Mouse (Mus musculus) neural tube, embryonic 13.5 days (tissue): ENCODE results near the gene Psmc6. TPM values are rescaled to one million over a fixed set of nuclear protein-coding genes. Genes with fewer than 3 reads are reported as not detected.

ENCODE experiments used
- ATAC-seq: fragments of 200-750 bp; cut with Nextera tagmentation; 2 replicates; pipeline ENCODE4 v1.8.0; 2017; ENCODE audit warnings: low read depth, mild to moderate bottlenecking, moderate TSS enrichment, moderate library complexity
- H3K27ac ChIP-seq: fragments of 300-500 bp; sonication (generic); replicated peaks from 2 replicates; pipeline ENCODE4 v1.5.1; 2015; ENCODE audit warnings: moderate library complexity, mild to moderate bottlenecking, inconsistent platforms
- H3K27me3 ChIP-seq: fragments of 300-500 bp; sonication (generic); 2 replicates; pipeline ENCODE4 v1.6.1; 2015; ENCODE audit warnings: mild to moderate bottlenecking, inconsistent platforms
- H3K36me3 ChIP-seq: fragments of 300-500 bp; sonication (generic); 2 replicates; pipeline ENCODE4 v1.6.1; 2015; ENCODE audit warnings: mild to moderate bottlenecking, inconsistent platforms
- H3K4me1 ChIP-seq: fragments of 300-500 bp; sonication (generic); replicated peaks from 2 replicates; pipeline ENCODE4 v1.6.1; 2015; ENCODE audit warnings: inconsistent platforms
- H3K4me2 ChIP-seq: fragments of 300-500 bp; sonication (generic); 2 replicates; pipeline ENCODE4 v1.6.1; 2015; ENCODE audit warnings: inconsistent platforms, mild to moderate bottlenecking, moderate library complexity
- H3K4me3 ChIP-seq: fragments of 300-500 bp; sonication (generic); 2 replicates; pipeline ENCODE4 v1.5.1; 2015; ENCODE audit warnings: mild to moderate bottlenecking, inconsistent platforms
- H3K9ac ChIP-seq: fragments of 300-500 bp; sonication (generic); 2 replicates; pipeline ENCODE4 v1.6.1; 2015; ENCODE audit warnings: moderate library complexity, mild to moderate bottlenecking, inconsistent platforms
- H3K9me3 ChIP-seq: fragments of 300-500 bp; sonication (generic); 2 replicates; pipeline ENCODE4 v1.6.1; 2016; ENCODE audit warnings: inconsistent platforms
- WGBS: fragments of 180-500 bp; shearing (Covaris S2); methylation state at CpG from one replicate; pipeline ENCODE4 v1.1.7; 2015; 5-methylcytosine and 5-hydroxymethylcytosine counted together
- polyA plus RNA-seq: library from polyadenylated mRNA; unstranded; fragments of >200 nt; fragmentation: Nextera tagmentation; extraction: Ambion mirVana; gene quantifications from 2 replicates; pipeline ENCODE4 v1.2.1, GENCODE M21; 2015

The Psmc6 gene
- polyA plus RNA-seq, 1 experiment from 2014 or later, result 178 TPM

GRCm38 (mm10) chr14:45318426-45319236 lies 11.0 kb upstream of the Psmc6 start, which contains the start of gene Ero1l:
Ero1l (minus strand) TSS chr14:45318771.
- H3K4me2 ChIP-seq, result peak within 1 kb of the TSS; percentile 62
- peak; percentile 97 for ATAC-seq
- peak within 1 kb of the TSS; percentile 95 for H3K27ac ChIP-seq
- no peaks in the 10 kb centered on the region for H3K9me3 ChIP-seq
- peaks cover 29% of the 10 kb centered on the region for H3K4me1 ChIP-seq
- WGBS, result 2% methylated on average over 67 of the region's 74 CpGs
- peak within 1 kb of the TSS; percentile 75 for H3K4me3 ChIP-seq
- no peaks in the 10 kb centered on the region for H3K27me3 ChIP-seq
- H3K9ac ChIP-seq, result peak within 1 kb of the TSS; percentile 86
- no peaks in the 10 kb centered on the region for H3K36me3 ChIP-seq

GRCm38 (mm10) chr14:45319237-45319610 lies 10.4 kb upstream of the Psmc6 start:
- peak overlapping the region; percentile 86; the same call in 1 of the 2 replicates for H3K9ac ChIP-seq
- ATAC-seq, result no peak
- peak overlapping the region; percentile 62 for H3K4me2 ChIP-seq
- peaks cover 29% of the 10 kb centered on the region for H3K4me1 ChIP-seq
- 62% methylated on average over 3 of the region's 3 CpGs for WGBS
- no peak overlapping the region for H3K27ac ChIP-seq
- no peaks in the 10 kb centered on the region for H3K27me3 ChIP-seq
- no peaks in the 10 kb centered on the region for H3K36me3 ChIP-seq
- H3K4me3 ChIP-seq, result peak overlapping the region; percentile 75
- no peaks in the 10 kb centered on the region for H3K9me3 ChIP-seq

GRCm38 (mm10) chr14:45320111-45320510 lies 9.5 kb upstream of the Psmc6 start:
- Histone ChIP-seq H3K36me3 (no peaks in the 10 kb centered on the region), H3K4me3 (no peak overlapping the region), H3K4me2 (no peak overlapping the region), H3K9ac (no peak overlapping the region), H3K9me3 (no peaks in the 10 kb centered on the region), H3K4me1 (peaks cover 29% of the 10 kb centered on the region), H3K27ac (no peak overlapping the region), H3K27me3 (no peaks in the 10 kb centered on the region)
- whole genome bisulfite sequencing, result 83% methylated on average over 4 of the region's 4 CpGs
- no peak for ATAC-seq

- 78% methylated on average over 3 of the region's 3 CpGs for WGBS
- H3K27me3 ChIP-seq, result no peaks in the 10 kb centered on the region
- H3K9me3 ChIP-seq, result no peaks in the 10 kb centered on the region
- no peak overlapping the region for H3K9ac ChIP-seq
- no peak overlapping the region for H3K4me2 ChIP-seq
- H3K4me3 ChIP-seq, result no peak overlapping the region
- no peaks in the 10 kb centered on the region for H3K36me3 ChIP-seq
- no peak overlapping the region for H3K27ac ChIP-seq
- peaks cover 19% of the 10 kb centered on the region for H3K4me1 ChIP-seq
- ATAC-seq, result no peak
Measured at GRCm38 (mm10) chr14:45321067-45321466, 8.5 kb upstream of the Psmc6 start.

GRCm38 (mm10) chr14:45321622-45322021 lies 8.0 kb upstream of the Psmc6 start:
- Histone ChIP-seq H3K9ac (no peak overlapping the region), H3K27me3 (no peaks in the 10 kb centered on the region), H3K4me2 (no peak overlapping the region), H3K4me1 (peaks cover 15% of the 10 kb centered on the region), H3K4me3 (no peak overlapping the region), H3K36me3 (no peaks in the 10 kb centered on the region), H3K27ac (no peak overlapping the region), H3K9me3 (no peaks in the 10 kb centered on the region)
- 84% methylated on average over 5 of the region's 5 CpGs for WGBS
- ATAC-seq, result no peak

- 90% methylated on average over 2 of the region's 2 CpGs for WGBS
- H3K36me3 ChIP-seq, result no peaks in the 10 kb centered on the region
- no peak overlapping the region for H3K4me2 ChIP-seq
- H3K27ac ChIP-seq, result no peak overlapping the region
- no peaks in the 10 kb centered on the region for H3K9me3 ChIP-seq
- ATAC-seq, result no peak
- H3K27me3 ChIP-seq, result no peaks in the 10 kb centered on the region
- no peak overlapping the region for H3K4me3 ChIP-seq
- peaks cover 8% of the 10 kb centered on the region for H3K4me1 ChIP-seq
- no peak overlapping the region for H3K9ac ChIP-seq
Measured at GRCm38 (mm10) chr14:45322450-45322849, 7.1 kb upstream of the Psmc6 start.

- Histone ChIP-seq H3K4me2 (no peak overlapping the region), H3K27ac (no peak overlapping the region), H3K4me1 (peaks cover 6% of the 10 kb centered on the region), H3K9me3 (no peaks in the 10 kb centered on the region), H3K36me3 (no peaks in the 10 kb centered on the region), H3K27me3 (no peaks in the 10 kb centered on the region), H3K4me3 (no peak overlapping the region), H3K9ac (no peak overlapping the region)
- no peak for ATAC-seq
- 90% methylated on average over 3 of the region's 3 CpGs for WGBS
Measured at GRCm38 (mm10) chr14:45323320-45323719, 6.3 kb upstream of the Psmc6 start.

GRCm38 (mm10) chr14:45325471-45325870 lies 4.1 kb upstream of the Psmc6 start:
- Histone ChIP-seq H3K4me1 (no peaks in the 10 kb centered on the region), H3K9ac (no peak overlapping the region), H3K36me3 (no peaks in the 10 kb centered on the region), H3K4me3 (no peak overlapping the region), H3K27ac (no peak overlapping the region), H3K9me3 (no peaks in the 10 kb centered on the region), H3K27me3 (no peaks in the 10 kb centered on the region), H3K4me2 (no peak overlapping the region)
- no peak for ATAC-seq

GRCm38 (mm10) chr14:45328072-45328713 lies 1.4 kb upstream of the Psmc6 start:
- H3K4me1 ChIP-seq, result peaks cover 9% of the 10 kb centered on the region
- WGBS, result 91% methylated on average over 4 of the region's 4 CpGs

GRCm38 (mm10) chr14:45329018-45329588 lies 485 bp upstream of the Psmc6 start:
- 18% methylated on average over 8 of the region's 8 CpGs for WGBS
- H3K4me1 ChIP-seq, result peaks cover 9% of the 10 kb centered on the region
- H3K27me3 ChIP-seq, result no peaks in the 10 kb centered on the region
- H3K4me3 ChIP-seq, result peak overlapping the region; percentile 71
- H3K9ac ChIP-seq, result peak overlapping the region; percentile 39
- H3K4me2 ChIP-seq, result peak overlapping the region; percentile 49
- H3K36me3 ChIP-seq, result peaks cover 23% of the 10 kb centered on the region
- peak overlapping the region; percentile 63 for H3K27ac ChIP-seq
- H3K9me3 ChIP-seq, result no peaks in the 10 kb centered on the region
- ATAC-seq, result peak; percentile 34

More at GRCm38 (mm10) chr14:45328072-45328713, 1.4 kb upstream of the Psmc6 start:
- Histone ChIP-seq H3K36me3 (peaks cover 19% of the 10 kb centered on the region), H3K4me3 (no peak overlapping the region), H3K9ac (no peak overlapping the region), H3K27me3 (no peaks in the 10 kb centered on the region), H3K27ac (no peak overlapping the region), H3K9me3 (no peaks in the 10 kb centered on the region), H3K4me2 (no peak overlapping the region)
- no peak for ATAC-seq

- Histone ChIP-seq H3K36me3 (peaks cover 21% of the 10 kb centered on the region), H3K4me3 (peak within 1 kb of the TSS; percentile 77), H3K27me3 (no peaks in the 10 kb centered on the region), H3K9me3 (no peaks in the 10 kb centered on the region), H3K9ac (peak within 1 kb of the TSS; percentile 80), H3K27ac (peak within 1 kb of the TSS; percentile 79), H3K4me1 (peaks cover 19% of the 10 kb centered on the region), H3K4me2 (peak within 1 kb of the TSS; percentile 69)
- WGBS, result under 1% methylated on average over 72 of the region's 93 CpGs
- ATAC-seq, result peak; percentile 99
Measured at GRCm38 (mm10) chr14:45350931-45351859, 21.6 kb downstream of the Psmc6 start, which contains the start of gene Styx. Styx (plus strand) TSS chr14:45351093.
